Mouse (Mus musculus) G1E (cell line): ENCODE measurements around the gene Cmpk2. TPM values are rescaled to one million over a fixed set of nuclear protein-coding genes. Genes with fewer than 3 reads are reported as not detected.

ENCODE experiments used
- ATAC-seq: 2 replicates; pipeline ENCODE4 v1.8.0; 2016; ENCODE audit warnings: mild to moderate bottlenecking; ENCODE audit not compliant: insufficient number of reproducible peaks, poor library complexity, low FRiP score, severe bottlenecking; ENCODE audit errors: extremely low read depth
- DNase-seq: peaks from one replicate; pipeline ENCODE4 v3.0.0; 2012; ENCODE audit warnings: low spot score
- H3K27me3 ChIP-seq: 2 replicates; pipeline ENCODE4 v1.6.1; 2012; ENCODE audit warnings: mild to moderate bottlenecking, low read length, inconsistent platforms; ENCODE audit not compliant: insufficient read depth
- H3K36me3 ChIP-seq: replicated peaks from 2 replicates; pipeline ENCODE3; 2012; ENCODE audit warnings: mild to moderate bottlenecking, inconsistent platforms
- H3K4me1 ChIP-seq: 2 replicates; pipeline ENCODE4 v1.6.1; 2012; ENCODE audit warnings: low read depth, low read length, inconsistent platforms, mixed read lengths; ENCODE audit not compliant: insufficient read depth
- H3K4me3 ChIP-seq: 2 replicates; pipeline ENCODE4 v1.5.1; 2012; ENCODE audit warnings: low read depth, mild to moderate bottlenecking, inconsistent platforms, low read length, moderate library complexity, mixed read lengths
- H3K9me3 ChIP-seq: replicated peaks from 2 replicates; pipeline ENCODE4 v1.6.1; 2012; ENCODE audit warnings: inconsistent platforms
- CTCF ChIP-seq: IDR thresholded peaks from 2 replicates; pipeline ENCODE4 v1.5.1; 2012; ENCODE audit warnings: low read depth, low read length, inconsistent platforms, mixed read lengths
- GATA1 ChIP-seq: IDR thresholded peaks from 2 replicates; pipeline ENCODE4 v1.6.1; 2012; ENCODE audit warnings: borderline replicate concordance, low read length, inconsistent platforms, mixed read lengths
- GATA2 ChIP-seq: IDR thresholded peaks from 2 replicates; pipeline ENCODE4 v1.6.1; 2012; ENCODE audit warnings: low read depth, low read length, inconsistent platforms, borderline replicate concordance
- POLR2AphosphoS5 ChIP-seq: IDR thresholded peaks from 2 replicates; pipeline ENCODE4 v1.6.1; 2012; ENCODE audit warnings: low read depth, low read length, inconsistent platforms; ENCODE audit not compliant: insufficient replicate concordance
- TAL1 ChIP-seq: conservative IDR thresholded peaks from 2 replicates; pipeline ENCODE4 v1.6.1; 2012; ENCODE audit warnings: low read depth, low read length, inconsistent platforms, mixed read lengths
- polyA plus RNA-seq: library from polyadenylated mRNA; stranded (reverse); fragments of >175 nt; gene quantifications from 2 replicates; pipeline ENCODE4 v1.2.3, GENCODE M21; 2012
- total RNA-seq, 2 experiments: library from RNA; stranded (forward) in 1 of 2; stranded (reverse) in 1 of 2; fragments of 200-1000 nt in 1 of 2; fragments of >200 nt in 1 of 2; fragmentation: Nextera tagmentation in 1 of 2; gene quantifications; 2 replicates each; pipeline ENCODE4 v1.2.3; 2014 to 2017

Gene Cmpk2
- total and polyA plus RNA-seq, 3 experiments = 0.11 TPM; not detected in 2

DNA sequence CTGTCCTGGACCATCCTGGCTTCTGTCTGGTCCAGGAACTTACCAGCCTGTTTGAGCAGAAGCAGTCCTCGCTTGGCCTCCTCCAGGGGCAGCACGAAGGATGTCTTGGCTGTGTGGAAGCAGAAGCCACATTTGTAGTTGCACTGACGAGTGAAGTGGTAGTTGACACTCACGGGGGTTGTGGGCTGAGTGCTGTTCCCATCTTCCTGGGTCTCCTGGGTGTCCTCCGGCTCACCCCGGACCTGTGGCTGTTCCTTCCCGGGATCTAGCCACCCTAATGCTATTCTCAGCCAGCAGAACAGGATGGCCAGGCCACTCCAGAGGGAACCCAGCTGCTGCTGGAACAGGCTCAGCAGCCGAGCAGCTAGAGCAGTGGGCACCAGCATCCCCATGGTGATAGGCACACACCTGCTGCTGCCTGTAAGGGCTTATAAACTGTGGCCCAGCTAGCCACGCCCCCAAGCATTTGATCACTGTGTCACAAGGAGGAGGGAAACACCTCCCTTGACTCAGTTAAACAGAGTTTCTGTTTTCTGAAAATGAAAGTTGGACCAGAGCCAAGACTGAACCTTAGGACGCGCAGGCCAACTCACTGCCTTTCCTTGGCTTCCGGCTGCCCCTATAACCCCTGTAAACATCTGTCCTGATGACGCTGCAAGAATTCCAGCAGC lies 12.8 kb upstream of the Cmpk2 start, which contains the start of gene Rsad2:
Gene Rsad2 (minus strand): TSS at position 425 of the 671 bp plus-strand sequence.
- H3K4me1 ChIP-seq = no peaks in the 10 kb centered on the region
- TF ChIP-seq GATA1 (no peak), POLR2AphosphoS5 (no peak), CTCF (no peak), GATA2 (no peak), TAL1 (no peak)
- H3K27me3 ChIP-seq = no peaks in the 10 kb centered on the region
- no peak for DNase-seq
- no peaks in the 10 kb centered on the region for H3K36me3 ChIP-seq
- H3K4me3 ChIP-seq = no peak within 1 kb of the TSS
- peaks cover 59% of the 10 kb centered on the region for H3K9me3 ChIP-seq
- ATAC-seq = no peak

- no peaks in the 10 kb centered on the region for H3K27me3 ChIP-seq
- no peaks in the 10 kb centered on the region for H3K36me3 ChIP-seq
- DNase-seq = no peak
- no peak for TF ChIP-seq GATA2
- TF ChIP-seq CTCF = no peak
- TF ChIP-seq POLR2AphosphoS5 = no peak
- no peak for TF ChIP-seq TAL1
- TF ChIP-seq GATA1 = no peak
- H3K9me3 ChIP-seq = peaks cover 40% of the 10 kb centered on the region
- no peak for ATAC-seq
- no peaks in the 10 kb centered on the region for H3K4me1 ChIP-seq
- no peak overlapping the region for H3K4me3 ChIP-seq
Measured at GRCm38 (mm10) chr12:26460091-26460490, 8.9 kb upstream of the Cmpk2 start.

GRCm38 (mm10) chr12:26465600-26465999 lies 3.4 kb upstream of the Cmpk2 start:
- TF ChIP-seq POLR2AphosphoS5 (no peak), CTCF (no peak), GATA1 (no peak), TAL1 (no peak), GATA2 (no peak)
- no peaks in the 10 kb centered on the region for H3K36me3 ChIP-seq
- ATAC-seq (no peak), DNase-seq (no peak)
- H3K4me1 ChIP-seq = no peaks in the 10 kb centered on the region
- no peaks in the 10 kb centered on the region for H3K27me3 ChIP-seq
- no peak overlapping the region for H3K4me3 ChIP-seq
- H3K9me3 ChIP-seq = peaks cover 44% of the 10 kb centered on the region

DNA sequence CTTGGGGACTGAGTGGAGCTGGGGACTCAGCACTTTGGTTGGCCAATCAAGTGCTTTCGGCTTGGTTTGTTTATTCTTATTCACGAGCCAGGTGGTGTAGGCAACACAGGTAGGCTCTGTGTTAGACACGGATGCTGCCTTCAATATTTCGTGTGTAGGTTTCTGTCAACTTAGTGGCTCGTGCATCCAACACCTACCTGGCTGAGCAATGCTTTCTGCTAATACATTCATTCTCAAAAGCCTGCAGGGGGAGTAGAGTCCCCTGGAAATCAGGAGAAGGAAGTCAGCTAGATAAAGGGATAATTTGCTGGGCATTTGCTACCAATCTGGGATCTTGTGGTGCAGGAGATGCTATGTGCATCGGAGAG lies 1.0 kb downstream of the Cmpk2 start:
- TF ChIP-seq CTCF (no peak), GATA1 (no peak), TAL1 (no peak), POLR2AphosphoS5 (no peak), GATA2 (no peak)
- Histone ChIP-seq H3K9me3 (peaks cover 62% of the 10 kb centered on the region), H3K4me3 (no peak overlapping the region), H3K27me3 (no peaks in the 10 kb centered on the region), H3K36me3 (no peaks in the 10 kb centered on the region), H3K4me1 (no peaks in the 10 kb centered on the region)
- DNase-seq (no peak), ATAC-seq (no peak)

- H3K4me3 ChIP-seq = no peak overlapping the region
- TF ChIP-seq TAL1 (no peak), CTCF (no peak), POLR2AphosphoS5 (no peak), GATA1 (no peak), GATA2 (no peak)
- H3K27me3 ChIP-seq = no peaks in the 10 kb centered on the region
- peaks cover 56% of the 10 kb centered on the region for H3K9me3 ChIP-seq
- no peaks in the 10 kb centered on the region for H3K4me1 ChIP-seq
- H3K36me3 ChIP-seq = no peaks in the 10 kb centered on the region
- ATAC-seq (no peak), DNase-seq (no peak)
Measured at GRCm38 (mm10) chr12:26471376-26471775, 2.4 kb downstream of the Cmpk2 start.

- no peaks in the 10 kb centered on the region for H3K4me1 ChIP-seq
- H3K36me3 ChIP-seq = no peaks in the 10 kb centered on the region
- H3K27me3 ChIP-seq = no peaks in the 10 kb centered on the region
- H3K9me3 ChIP-seq = peaks cover 66% of the 10 kb centered on the region
- H3K4me3 ChIP-seq = no peak overlapping the region
- DNase-seq = no peak
- TF ChIP-seq CTCF = no peak
- TF ChIP-seq GATA1 = no peak
- TF ChIP-seq POLR2AphosphoS5 = no peak
- TF ChIP-seq GATA2 = no peak
- no peak for TF ChIP-seq TAL1
- ATAC-seq = no peak
Measured at GRCm38 (mm10) chr12:26472770-26473481, 3.9 kb downstream of the Cmpk2 start.
